Mouse (Mus musculus): Measurements from ENCODE around the gene Galntl6. TPM values are rescaled to one million over a fixed set of nuclear protein-coding genes. Genes with fewer than 3 reads are reported as not detected.

Galntl6 gene
- polyA plus RNA-seq, 1 experiment from 2014 or later, result not detected

DNA sequence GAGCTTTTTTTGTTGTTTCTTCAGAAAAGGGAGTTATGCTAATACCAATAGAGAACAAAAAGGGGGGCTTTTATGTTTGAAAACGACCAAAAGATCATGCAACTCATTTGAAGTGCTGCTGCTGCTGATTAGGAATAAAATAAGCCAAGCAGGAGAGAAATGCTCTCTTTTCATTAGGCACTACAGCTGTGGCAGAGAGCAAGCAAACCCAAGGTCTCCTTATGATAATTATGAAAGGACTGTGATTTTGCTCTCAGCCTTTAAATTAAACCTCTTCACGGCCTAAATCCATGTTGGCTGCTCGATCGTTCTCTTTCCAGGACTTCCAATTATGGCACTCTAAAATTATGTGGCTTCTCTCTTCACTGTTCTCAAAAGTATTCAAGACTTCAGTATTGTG, 825.7 kb downstream of the Galntl6 start:
- Histone ChIP-seq H3K4me2 (ENCODE audit: low read depth, low read length) (no peak overlapping the region), H3K27ac (ENCODE audit: low read length) (no peak overlapping the region), H3K4me1 (ENCODE audit: control insufficient read depth, low read depth, low read length) (no peaks in the 10 kb centered on the region), H3K9ac (ENCODE audit: low read depth, low read length) (no peak overlapping the region), H3K27me3 (ENCODE audit: control insufficient read depth, insufficient read depth, low read depth, low read length) (no peaks in the 10 kb centered on the region), H3K9me3 (replicated peaks; ENCODE audit: control insufficient read depth, low read length) (no peaks in the 10 kb centered on the region), H3K4me3 (ENCODE audit: low read depth, low read length) (no peak overlapping the region), H3K36me3 (ENCODE audit: control insufficient read depth, insufficient read depth) (no peaks in the 10 kb centered on the region)
- no peak for ATAC-seq (ENCODE audit: low read depth)
- WGBS (ENCODE audit: insufficient replicate concordance), result 59% methylated on average over 4 of the region's 4 CpGs

DNA sequence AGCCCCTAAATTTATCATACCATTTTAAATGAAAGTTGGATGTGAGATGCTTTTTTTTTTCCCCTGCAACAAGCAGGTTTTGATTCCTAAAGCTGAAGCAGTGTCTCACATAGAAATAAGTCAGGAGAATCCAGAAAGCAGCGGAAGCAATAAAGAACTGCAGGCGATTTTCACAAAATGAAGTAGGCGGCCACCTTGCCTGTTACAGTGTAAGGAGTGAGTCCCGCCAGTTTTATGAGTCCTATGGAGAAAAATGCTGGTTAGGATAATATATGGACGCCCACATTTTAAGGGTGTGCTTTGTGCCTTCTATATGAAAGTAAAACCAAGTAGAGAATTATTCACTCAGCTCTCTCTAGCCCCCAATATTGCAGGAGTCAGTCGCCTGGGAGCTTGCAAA, 827.5 kb downstream of the Galntl6 start:
- Histone ChIP-seq H3K9me3 (replicated peaks; ENCODE audit: control insufficient read depth, low read length) (no peaks in the 10 kb centered on the region), H3K9ac (ENCODE audit: low read depth, low read length) (no peak overlapping the region), H3K27ac (ENCODE audit: low read length) (no peak overlapping the region), H3K4me1 (ENCODE audit: control insufficient read depth, low read depth, low read length) (no peaks in the 10 kb centered on the region), H3K27me3 (ENCODE audit: control insufficient read depth, insufficient read depth, low read depth, low read length) (no peaks in the 10 kb centered on the region), H3K36me3 (ENCODE audit: control insufficient read depth, insufficient read depth) (no peaks in the 10 kb centered on the region), H3K4me2 (ENCODE audit: low read depth, low read length) (no peak overlapping the region), H3K4me3 (ENCODE audit: low read depth, low read length) (no peak overlapping the region)
- ATAC-seq (ENCODE audit: low read depth), result no peak
- 62% methylated on average over 6 of the region's 6 CpGs for WGBS (ENCODE audit: insufficient replicate concordance)

DNA sequence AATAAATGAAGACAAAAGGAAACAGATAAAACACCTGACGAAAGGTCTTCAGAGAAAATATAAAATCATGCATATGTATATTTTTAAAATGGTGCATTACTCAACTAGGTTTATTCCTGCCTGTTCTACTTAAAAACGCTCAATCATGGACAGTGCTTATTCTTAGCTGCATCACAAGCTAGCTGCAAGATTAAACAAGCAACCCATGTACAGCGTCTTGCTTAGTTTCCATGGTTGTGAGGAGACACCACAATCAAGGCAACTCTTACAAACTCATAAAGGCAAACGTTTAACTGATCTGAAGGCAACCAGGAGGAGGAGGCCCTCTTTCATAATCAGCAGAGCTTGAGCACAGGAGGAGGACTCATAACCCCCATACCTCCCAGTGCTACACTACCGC, 830.7 kb downstream of the Galntl6 start:
- Histone ChIP-seq H3K9ac (ENCODE audit: low read depth, low read length) (no peak overlapping the region), H3K27ac (ENCODE audit: low read length) (no peak overlapping the region), H3K4me3 (ENCODE audit: low read depth, low read length) (no peak overlapping the region), H3K27me3 (ENCODE audit: control insufficient read depth, insufficient read depth, low read depth, low read length) (no peaks in the 10 kb centered on the region), H3K36me3 (ENCODE audit: control insufficient read depth, insufficient read depth) (no peaks in the 10 kb centered on the region), H3K4me1 (ENCODE audit: control insufficient read depth, low read depth, low read length) (no peaks in the 10 kb centered on the region), H3K4me2 (ENCODE audit: low read depth, low read length) (no peak overlapping the region), H3K9me3 (replicated peaks; ENCODE audit: control insufficient read depth, low read length) (no peaks in the 10 kb centered on the region)
- WGBS (ENCODE audit: insufficient replicate concordance), result 56% methylated on average over 5 of the region's 5 CpGs
- ATAC-seq (ENCODE audit: low read depth), result no peak

DNA sequence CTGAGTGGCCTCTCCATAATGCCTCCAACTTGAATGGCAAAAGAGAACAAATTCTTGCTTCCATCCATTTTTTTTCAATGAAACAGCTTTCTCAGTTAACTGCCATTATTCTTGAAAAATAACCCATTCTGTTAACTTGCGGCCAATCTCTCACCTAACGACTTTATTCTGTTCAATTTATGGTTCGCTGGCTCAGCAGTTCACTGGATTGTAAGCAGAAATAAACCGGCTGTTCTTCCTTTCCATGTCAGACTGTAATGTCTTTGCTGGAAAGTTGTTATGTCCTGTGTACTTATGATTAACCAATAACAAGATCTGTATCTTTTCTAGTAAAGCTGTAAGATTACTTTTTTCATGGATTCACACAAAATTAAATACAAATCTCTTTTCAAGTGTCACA, 837.8 kb downstream of the Galntl6 start:
- Histone ChIP-seq H3K27ac (ENCODE audit: low read length) (no peak overlapping the region), H3K4me3 (ENCODE audit: low read depth, low read length) (no peak overlapping the region), H3K4me2 (ENCODE audit: low read depth, low read length) (no peak overlapping the region), H3K36me3 (ENCODE audit: control insufficient read depth, insufficient read depth) (no peaks in the 10 kb centered on the region), H3K9me3 (replicated peaks; ENCODE audit: control insufficient read depth, low read length) (no peaks in the 10 kb centered on the region), H3K9ac (ENCODE audit: low read depth, low read length) (no peak overlapping the region), H3K27me3 (ENCODE audit: control insufficient read depth, insufficient read depth, low read depth, low read length) (no peaks in the 10 kb centered on the region), H3K4me1 (ENCODE audit: control insufficient read depth, low read depth, low read length) (no peaks in the 10 kb centered on the region)
- ATAC-seq (ENCODE audit: low read depth), result no peak
- 78% methylated on average over 4 of the region's 4 CpGs for WGBS (ENCODE audit: insufficient replicate concordance)

DNA sequence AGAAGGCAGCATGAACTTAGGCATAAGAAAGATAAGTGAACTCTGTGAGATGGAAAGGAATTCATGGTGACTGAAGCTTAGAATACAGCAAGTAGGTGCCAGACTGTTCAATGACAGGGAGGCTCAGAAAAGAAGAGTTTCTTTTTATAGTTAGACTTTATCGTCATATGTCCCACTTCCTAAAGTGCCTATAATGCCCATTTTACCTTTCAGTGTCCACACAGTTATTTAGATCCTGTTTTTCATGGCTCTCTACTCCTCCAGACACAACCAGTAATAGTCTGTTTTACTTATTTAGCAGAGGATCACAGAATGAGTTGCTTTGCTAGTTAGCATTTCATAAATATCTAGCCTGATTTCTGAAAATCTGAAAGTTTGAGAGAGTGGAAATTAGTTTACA, 838.7 kb downstream of the Galntl6 start:
- H3K27me3 ChIP-seq (ENCODE audit: control insufficient read depth, insufficient read depth, low read depth, low read length), result no peaks in the 10 kb centered on the region
- H3K4me1 ChIP-seq (ENCODE audit: control insufficient read depth, low read depth, low read length), result no peaks in the 10 kb centered on the region
- H3K4me3 ChIP-seq (ENCODE audit: low read depth, low read length), result no peak overlapping the region
- H3K9me3 ChIP-seq (replicated peaks; ENCODE audit: control insufficient read depth, low read length), result no peaks in the 10 kb centered on the region
- H3K9ac ChIP-seq (ENCODE audit: low read depth, low read length), result no peak overlapping the region
- no peak overlapping the region for H3K27ac ChIP-seq (ENCODE audit: low read length)
- no peaks in the 10 kb centered on the region for H3K36me3 ChIP-seq (ENCODE audit: control insufficient read depth, insufficient read depth)
- H3K4me2 ChIP-seq (ENCODE audit: low read depth, low read length), result no peak overlapping the region
- 64% methylated on average over 1 of the region's 1 CpGs for WGBS (ENCODE audit: insufficient replicate concordance)
- no peak for ATAC-seq (ENCODE audit: low read depth)

DNA sequence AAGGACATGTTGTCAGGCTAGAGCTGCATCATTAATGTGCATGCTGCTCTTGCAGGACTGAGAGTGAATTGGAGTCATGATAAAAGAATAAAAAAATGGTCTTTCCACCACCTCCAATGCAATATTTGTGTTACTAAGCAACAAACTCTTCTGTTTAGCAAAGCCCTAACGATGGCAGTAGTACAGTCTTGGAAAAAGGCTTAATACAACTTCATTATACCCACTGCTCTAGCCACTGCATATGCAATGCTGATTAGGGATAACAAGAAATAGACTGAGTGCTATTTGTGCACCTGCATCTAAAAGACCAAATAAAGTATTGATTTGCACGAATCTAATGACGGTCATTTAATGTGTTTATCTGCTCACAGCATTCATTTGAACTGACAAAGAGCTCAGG, 880.2 kb downstream of the Galntl6 start:
- Histone ChIP-seq H3K36me3 (ENCODE audit: control insufficient read depth, insufficient read depth) (no peaks in the 10 kb centered on the region), H3K4me3 (ENCODE audit: low read depth, low read length) (no peak overlapping the region), H3K4me2 (ENCODE audit: low read depth, low read length) (no peak overlapping the region), H3K4me1 (ENCODE audit: control insufficient read depth, low read depth, low read length) (no peaks in the 10 kb centered on the region), H3K9me3 (replicated peaks; ENCODE audit: control insufficient read depth, low read length) (no peaks in the 10 kb centered on the region), H3K27me3 (ENCODE audit: control insufficient read depth, insufficient read depth, low read depth, low read length) (no peaks in the 10 kb centered on the region), H3K9ac (ENCODE audit: low read depth, low read length) (no peak overlapping the region), H3K27ac (ENCODE audit: low read length) (no peak overlapping the region)
- no peak for ATAC-seq (ENCODE audit: low read depth)
- 54% methylated on average over 3 of the region's 3 CpGs for WGBS (ENCODE audit: insufficient replicate concordance)

DNA sequence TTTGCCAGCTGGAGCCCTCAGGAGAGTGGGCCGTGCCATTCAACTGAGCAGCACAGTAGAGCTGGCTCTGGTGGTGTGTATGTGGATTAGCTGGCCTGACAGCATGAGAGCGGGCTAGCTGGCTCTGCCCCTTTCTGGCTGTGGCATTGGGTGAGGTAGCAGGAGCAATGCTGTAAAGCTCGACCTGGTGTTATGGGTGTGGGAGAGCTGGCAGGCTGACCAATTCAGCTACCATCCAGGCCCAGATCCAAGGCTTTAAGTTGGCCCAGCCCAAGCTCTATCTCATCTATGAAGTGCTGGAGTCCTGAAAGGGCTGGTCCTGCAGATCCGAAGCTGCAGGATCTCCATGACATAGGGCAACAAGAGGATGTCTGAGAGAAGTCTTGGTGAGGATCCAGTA, 886.9 kb downstream of the Galntl6 start:
- H3K9ac ChIP-seq (ENCODE audit: low read depth, low read length), result no peak overlapping the region
- H3K36me3 ChIP-seq (ENCODE audit: control insufficient read depth, insufficient read depth), result no peaks in the 10 kb centered on the region
- WGBS (ENCODE audit: insufficient replicate concordance), result 68% methylated on average over 4 of the region's 4 CpGs
- no peak overlapping the region for H3K4me3 ChIP-seq (ENCODE audit: low read depth, low read length)
- no peaks in the 10 kb centered on the region for H3K27me3 ChIP-seq (ENCODE audit: control insufficient read depth, insufficient read depth, low read depth, low read length)
- no peak overlapping the region for H3K27ac ChIP-seq (ENCODE audit: low read length)
- H3K9me3 ChIP-seq (replicated peaks; ENCODE audit: control insufficient read depth, low read length), result no peaks in the 10 kb centered on the region
- no peak for ATAC-seq (ENCODE audit: low read depth)
- H3K4me1 ChIP-seq (ENCODE audit: control insufficient read depth, low read depth, low read length), result no peaks in the 10 kb centered on the region
- H3K4me2 ChIP-seq (ENCODE audit: low read depth, low read length), result no peak overlapping the region

DNA sequence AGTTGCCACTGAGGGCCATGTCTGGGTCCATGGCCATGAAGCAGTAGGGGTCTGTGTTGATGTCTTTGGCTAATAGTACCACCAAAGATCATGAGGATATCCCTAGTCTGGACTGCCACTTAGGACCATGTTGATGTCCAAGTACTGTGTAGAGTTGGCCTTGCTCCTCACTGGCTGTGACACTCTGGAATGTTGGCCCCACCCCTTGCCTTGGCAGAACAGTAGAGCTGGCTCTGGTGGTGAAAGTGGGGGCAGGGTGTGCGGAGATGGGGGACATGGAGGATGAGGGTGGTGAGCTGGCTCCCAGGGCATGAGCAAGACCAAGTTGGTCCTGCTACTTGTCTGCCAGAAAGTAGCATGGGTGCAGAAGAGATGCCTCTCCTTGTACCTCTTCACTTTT, 887.3 kb downstream of the Galntl6 start:
- Histone ChIP-seq H3K4me2 (ENCODE audit: low read depth, low read length) (no peak overlapping the region), H3K9me3 (replicated peaks; ENCODE audit: control insufficient read depth, low read length) (no peaks in the 10 kb centered on the region), H3K4me3 (ENCODE audit: low read depth, low read length) (no peak overlapping the region), H3K4me1 (ENCODE audit: control insufficient read depth, low read depth, low read length) (no peaks in the 10 kb centered on the region), H3K9ac (ENCODE audit: low read depth, low read length) (no peak overlapping the region), H3K36me3 (ENCODE audit: control insufficient read depth, insufficient read depth) (no peaks in the 10 kb centered on the region), H3K27me3 (ENCODE audit: control insufficient read depth, insufficient read depth, low read depth, low read length) (no peaks in the 10 kb centered on the region), H3K27ac (ENCODE audit: low read length) (no peak overlapping the region)
- 60% methylated on average over 1 of the region's 1 CpGs for WGBS (ENCODE audit: insufficient replicate concordance)
- no peak for ATAC-seq (ENCODE audit: low read depth)

DNA sequence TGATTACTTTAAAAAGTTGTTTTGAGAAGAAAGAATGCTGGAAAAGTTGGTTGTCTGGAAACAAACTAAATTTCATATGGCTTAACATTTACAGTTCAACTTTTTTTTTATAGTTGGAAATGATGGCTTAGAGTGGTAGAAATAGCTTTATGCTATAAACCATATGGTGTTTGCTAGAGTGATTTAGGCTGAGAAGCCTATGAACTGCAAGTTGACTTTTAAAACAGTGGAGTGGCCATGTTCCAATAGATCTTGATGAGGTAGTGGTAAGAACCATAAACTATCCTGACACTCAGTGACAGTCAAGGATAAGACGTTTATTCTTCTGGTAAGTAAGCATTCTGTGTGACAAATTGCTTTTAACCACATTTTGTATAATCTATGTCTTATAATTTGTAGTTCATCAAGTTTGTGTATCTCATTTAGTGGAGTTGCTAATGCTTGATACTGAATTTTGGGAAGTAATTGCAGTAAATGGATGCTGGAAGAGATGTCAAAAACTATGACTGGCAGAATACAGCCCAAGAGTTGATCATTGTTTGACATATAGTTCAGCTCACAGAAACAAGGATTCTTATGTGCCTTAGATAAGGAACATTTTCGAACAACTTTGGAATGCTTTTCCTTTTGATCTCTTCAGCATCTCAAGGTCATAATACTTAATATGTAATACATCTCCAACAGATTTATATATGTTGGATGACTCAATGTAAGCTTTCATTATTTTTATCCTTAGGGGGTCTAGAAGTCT, 888.8 kb downstream of the Galntl6 start:
- H3K4me2 ChIP-seq (ENCODE audit: low read depth, low read length), result no peak overlapping the region
- no peak for ATAC-seq (ENCODE audit: low read depth)
- no peak overlapping the region for H3K27ac ChIP-seq (ENCODE audit: low read length)
- WGBS (ENCODE audit: insufficient replicate concordance), result 37% methylated on average over 2 of the region's 2 CpGs
- H3K9ac ChIP-seq (ENCODE audit: low read depth, low read length), result no peak overlapping the region
- H3K9me3 ChIP-seq (replicated peaks; ENCODE audit: control insufficient read depth, low read length), result no peaks in the 10 kb centered on the region
- H3K4me1 ChIP-seq (ENCODE audit: control insufficient read depth, low read depth, low read length), result no peaks in the 10 kb centered on the region
- no peaks in the 10 kb centered on the region for H3K36me3 ChIP-seq (ENCODE audit: control insufficient read depth, insufficient read depth)
- H3K27me3 ChIP-seq (ENCODE audit: control insufficient read depth, insufficient read depth, low read depth, low read length), result no peaks in the 10 kb centered on the region
- no peak overlapping the region for H3K4me3 ChIP-seq (ENCODE audit: low read depth, low read length)

Data from liver, embryonic 16.5 days (tissue).